Mouse (Mus musculus) ovary, postnatal 36 days (tissue): ENCODE measurements around the gene Gm10409.
"Not testable (repeated sequence)": the region's sequence is repeated elsewhere in the genome, so short reads cannot be mapped to it uniquely, and the experiment has no call there.

Experiments used
- DNase-seq: peaks from one replicate; pipeline ENCODE4 v3.0.0; 2022; ENCODE audit warnings: low spot score, mixed read lengths

Gm10409 gene

GRCm38 (mm10) chr14:3412314-3412713, at the start of gene Gm10409:
Gene Gm10409, plus strand, starts transcription at chr14:3412614.
- not testable (repeated sequence) for DNase-seq

- not testable (repeated sequence) for DNase-seq
These were observed 17.6 kb upstream of the Gm10409 start, which contains the start of gene Gm10413 for GRCm38 (mm10) chr14:3394793-3395192. Gene Gm10413, plus strand, starts transcription at chr14:3395093.

GRCm38 (mm10) chr14:3427803-3428202, 15.4 kb downstream of the Gm10409 start, which contains the start of gene Gm3005:
Gene Gm3005, plus strand, starts transcription at chr14:3428103.
- not testable (repeated sequence) for DNase-seq

- DNase-seq, result not testable (repeated sequence)
These were observed 36.7 kb downstream of the Gm10409 start, which contains the start of gene Gm10408 for GRCm38 (mm10) chr14:3449079-3449478. Gene Gm10408, plus strand, starts transcription at chr14:3449379.
